Mouse (Mus musculus) CH12.LX (cell line): ENCODE measurements at regions not wholly inside any gene's neighbourhood (a gene's known extent, or its start where the extent isn't known, plus 50 kb on each side); places are given as distances from the start of the nearest gene placed in this dataset.
A peak's percentile ranks its signal among the peaks of the same experiment; 100 is the strongest.

Source experiments
- DNase-seq: peaks from one replicate; pipeline ENCODE4 v3.0.0-alpha.2; 2013; ENCODE audit errors: extremely low read depth
- H3K27ac ChIP-seq: 2 replicates; pipeline ENCODE4 v1.5.1; 2012; ENCODE audit warnings: low read depth, mild to moderate bottlenecking, control low read depth, moderate library complexity; ENCODE audit not compliant: insufficient read depth
- H3K27me3 ChIP-seq: replicated peaks from 2 replicates; pipeline ENCODE3; 2012; ENCODE audit warnings: inconsistent platforms
- H3K36me3 ChIP-seq, 2 experiments: replicated peaks in 1 of 2; 2 replicates each; pipeline versions ENCODE3 to v1.6.1; 2012; ENCODE audit warnings: inconsistent platforms in 1 of 2, low read length in 1 of 2, mild to moderate bottlenecking in 1 of 2, mixed read lengths in 1 of 2, moderate library complexity in 1 of 2; ENCODE audit not compliant: control insufficient read depth in 1 of 2, insufficient read depth in 1 of 2
- H3K4me1 ChIP-seq, 2 experiments: 2 replicates each; pipeline ENCODE4 v1.6.1; 2012; ENCODE audit warnings: inconsistent platforms in 1 of 2, moderate library complexity in 1 of 2; ENCODE audit not compliant: insufficient read depth in 2 of 2, control insufficient read depth in 1 of 2
- H3K4me2 ChIP-seq: 2 replicates; pipeline ENCODE4 v1.6.1; 2012; ENCODE audit warnings: low read depth, mild to moderate bottlenecking, control low read depth; ENCODE audit not compliant: poor library complexity, insufficient read depth, severe bottlenecking
- H3K4me3 ChIP-seq, 3 experiments: fragments of 150-350 bp in 1 of 3; sonication (generic) in 1 of 3; replicated peaks in 1 of 3; 2 replicates each; pipeline versions ENCODE3 to v1.5.1; 2011 to 2012; ENCODE audit warnings: low read depth in 2 of 3, low read length in 2 of 3, mild to moderate bottlenecking in 2 of 3, moderate library complexity in 2 of 3, control low read depth in 1 of 3, improper control_type of control experiment in 1 of 3, inconsistent platforms in 1 of 3, mixed read lengths in 1 of 3; ENCODE audit not compliant: poor library complexity in 1 of 3
- H3K79me2 ChIP-seq: replicated peaks from 2 replicates; pipeline ENCODE4 v1.6.1; 2012; ENCODE audit warnings: mild to moderate bottlenecking, moderate library complexity; ENCODE audit not compliant: control insufficient read depth, poor library complexity, insufficient read depth, severe bottlenecking; ENCODE audit errors: extremely low read depth
- H3K9ac ChIP-seq: 2 replicates; pipeline ENCODE4 v1.6.1; 2012; ENCODE audit warnings: low read depth, mild to moderate bottlenecking, control low read depth, moderate library complexity; ENCODE audit not compliant: insufficient read depth
- H3K9me3 ChIP-seq: replicated peaks from 2 replicates; pipeline ENCODE3; 2012; ENCODE audit warnings: low read length, inconsistent platforms, mixed read lengths
- BHLHE40 ChIP-seq: IDR thresholded peaks from 2 replicates; pipeline ENCODE4 v1.6.1; 2011; ENCODE audit warnings: mild to moderate bottlenecking, low read depth, low read length, improper control_type of control experiment
- CHD2 ChIP-seq: IDR thresholded peaks from 2 replicates; pipeline ENCODE4 v1.6.1; 2011; ENCODE audit warnings: low read length, improper control_type of control experiment
- ETS1 ChIP-seq: conservative IDR thresholded peaks from 2 replicates; pipeline ENCODE4 v1.6.1; 2012; ENCODE audit warnings: low read depth, mild to moderate bottlenecking, inconsistent platforms, low read length, improper control_type of control experiment, moderate library complexity
- IRF4 ChIP-seq: IDR thresholded peaks from 2 replicates; pipeline ENCODE4 v1.6.1; 2014; ENCODE audit warnings: low read depth, mild to moderate bottlenecking, inconsistent platforms, low read length, improper control_type of control experiment
- KAT2A ChIP-seq: IDR thresholded peaks from 2 replicates; pipeline ENCODE4 v1.6.1; 2012; ENCODE audit warnings: low read length, improper control_type of control experiment, inconsistent platforms; ENCODE audit not compliant: insufficient replicate concordance
- MAFK ChIP-seq: IDR thresholded peaks from 2 replicates; pipeline ENCODE4 v1.6.1; 2011; ENCODE audit warnings: low read length, improper control_type of control experiment; ENCODE audit not compliant: insufficient replicate concordance
- MXI1 ChIP-seq: IDR thresholded peaks from 2 replicates; pipeline ENCODE4 v1.6.1; 2011; ENCODE audit warnings: mild to moderate bottlenecking, low read depth, low read length, improper control_type of control experiment
- NELFE ChIP-seq: IDR thresholded peaks from 2 replicates; pipeline ENCODE4 v1.6.1; 2011; ENCODE audit warnings: low read depth, low read length, improper control_type of control experiment
- NRF1 ChIP-seq: IDR thresholded peaks from 2 replicates; pipeline ENCODE4 v1.6.1; 2014; ENCODE audit warnings: low read depth, mild to moderate bottlenecking, inconsistent platforms, low read length, improper control_type of control experiment, moderate library complexity
- TBP ChIP-seq: conservative IDR thresholded peaks from 2 replicates; pipeline ENCODE4 v1.6.1; 2011; ENCODE audit warnings: low read depth, low read length, improper control_type of control experiment
- TCF12 ChIP-seq: IDR thresholded peaks from 2 replicates; pipeline ENCODE4 v1.6.1; 2014; ENCODE audit warnings: low read depth, mild to moderate bottlenecking, inconsistent platforms, low read length, improper control_type of control experiment
- USF1 ChIP-seq: IDR thresholded peaks from 2 replicates; pipeline ENCODE4 v1.6.1; 2014; ENCODE audit warnings: low read depth, mild to moderate bottlenecking, inconsistent platforms, low read length, improper control_type of control experiment
- ZC3H11A ChIP-seq: IDR thresholded peaks from 2 replicates; pipeline ENCODE4 v1.6.1; 2012; ENCODE audit warnings: low read depth, mild to moderate bottlenecking, inconsistent platforms, low read length, improper control_type of control experiment
- dilution Hi-C: fragments of 300-500 bp; cut with MboI; formaldehyde crosslinking; loops from 2 replicates; pipeline ENCODE4 v1.14.3; 2020; ENCODE audit warnings: low sequenced_read_pairs; ENCODE audit not compliant: extremely low pct_unique_long_range_greater_than_20kb, extremely low pct_ligation_motif_present
- in situ Hi-C: fragments of 300-500 bp; cut with MboI; formaldehyde crosslinking; loops from 3 replicates; pipeline ENCODE4 v1.14.3; 2019; ENCODE audit warnings: low sequenced_read_pairs, low pct_ligation_motif_present, low pct_unique_long_range_greater_than_20kb, mixed read lengths

GRCm38 (mm10) chr6:66471786-66472185 is 63.4 kb upstream of the Mad2l1 start:
- peak overlapping the region in 1 of 3 experiments; percentile 11 for H3K4me3 ChIP-seq
- 0 out of 2 replicates have a peak overlapping the region, but pooled peaks have one; percentile 1 for H3K4me2 ChIP-seq
- no peaks in the 10 kb centered on the region for H3K36me3 ChIP-seq
- no peaks in the 10 kb centered on the region for H3K79me2 ChIP-seq
- dilution Hi-C loops: no loop called here
- no peaks in the 10 kb centered on the region for H3K27me3 ChIP-seq
- H3K4me1 ChIP-seq: peaks cover 4 to 8% of the 10 kb centered on the region in 2 experiments
- no peaks in the 10 kb centered on the region for H3K9me3 ChIP-seq
- no peak overlapping the region for H3K9ac ChIP-seq
- peak; percentile 48 for DNase-seq
- TF ChIP-seq NRF1 (no peak), BHLHE40 (peak; percentile 81)
- no peak overlapping the region for H3K27ac ChIP-seq
- in situ Hi-C loops: no loop called here

- no peaks in the 10 kb centered on the region for H3K36me3 ChIP-seq
- H3K9ac ChIP-seq: no peak overlapping the region
- H3K4me2 ChIP-seq: no peak overlapping the region
- H3K9me3 ChIP-seq: no peaks in the 10 kb centered on the region
- H3K27ac ChIP-seq: no peak overlapping the region
- in situ Hi-C loops (no loop called here), dilution Hi-C loops (no loop called here)
- no peaks in the 10 kb centered on the region for H3K79me2 ChIP-seq
- no peak overlapping the region for H3K4me3 ChIP-seq
- no peak for DNase-seq
- TF ChIP-seq TBP (no peak), CHD2 (no peak), KAT2A (no peak), TCF12 (no peak), IRF4 (peak; percentile 50; the same call in 1 of the 2 replicates), MXI1 (no peak), MAFK (0 out of 2 replicates have a peak, but pooled peaks have one; percentile 5), ZC3H11A (no peak), USF1 (no peak)
- no peaks in the 10 kb centered on the region for H3K27me3 ChIP-seq
- peaks cover 4 to 8% of the 10 kb centered on the region in 2 experiments for H3K4me1 ChIP-seq
Observed at GRCm38 (mm10) chr6:66472697-66473096, 62.5 kb upstream of the Mad2l1 start.

DNA sequence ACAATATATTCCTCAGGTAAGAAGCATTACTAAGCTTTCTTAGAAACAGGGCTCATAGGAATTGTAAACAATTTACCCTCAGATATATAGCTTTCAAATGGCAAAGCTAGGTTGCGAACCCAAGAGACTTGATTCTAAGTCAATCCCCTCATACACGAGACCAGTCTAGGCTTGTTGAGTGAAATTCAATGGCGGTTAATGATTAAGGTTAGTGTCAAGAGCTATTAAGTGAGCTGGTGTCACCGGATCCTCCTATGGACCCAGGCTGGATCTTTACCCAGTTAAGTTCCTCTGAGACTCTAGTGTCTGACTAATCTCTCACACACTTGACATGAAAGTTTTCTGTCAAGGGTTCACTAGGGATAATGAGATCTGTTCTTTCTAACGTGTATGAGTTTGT is 57.6 kb upstream of the Mad2l1 start:
- in situ Hi-C loops: no loop called here

More for the DNA sequence above, 57.6 kb upstream of the Mad2l1 start:
- Histone ChIP-seq H3K4me2 (no peak overlapping the region), H3K9ac (no peak overlapping the region), H3K27ac (no peak overlapping the region), H3K4me3 (no peak overlapping the region)
- dilution Hi-C loops: no loop called here
- no peak for DNase-seq
- TF ChIP-seq ETS1 (no peak), KAT2A (no peak), NELFE (no peak)
- TF ChIP-seq, all 38 proteins: peak for 0
- no peaks in the 10 kb centered on the region for H3K27me3 ChIP-seq
- no peaks in the 10 kb centered on the region for H3K79me2 ChIP-seq
- no peaks in the 10 kb centered on the region for H3K9me3 ChIP-seq
- no peaks in the 10 kb centered on the region for H3K4me1 ChIP-seq
- H3K36me3 ChIP-seq: no peaks in the 10 kb centered on the region
